Mouse (Mus musculus) bone marrow, adult 2 months (tissue): Measurements from ENCODE around the gene Palm. TPM values are rescaled to one million over a fixed set of nuclear protein-coding genes. Genes with fewer than 3 reads are reported as not detected.

Experiments used
- H3K27ac ChIP-seq: fragments of 200-500 bp; 2 replicates; pipeline ENCODE4 v1.5.1; 2012; ENCODE audit warnings: low read depth, mild to moderate bottlenecking, control low read depth, inconsistent platforms, low read length; ENCODE audit not compliant: control insufficient read depth, poor library complexity, insufficient read depth
- H3K4me1 ChIP-seq: fragments of 200-500 bp; 2 replicates; pipeline ENCODE4 v1.6.1; 2011; ENCODE audit warnings: low read length; ENCODE audit not compliant: control insufficient read depth, insufficient read depth
- H3K4me3 ChIP-seq: fragments of 200-500 bp; replicated peaks from 2 replicates; pipeline ENCODE3; 2011; ENCODE audit warnings: mild to moderate bottlenecking, low read depth, low read length, control low read depth; ENCODE audit not compliant: control insufficient read depth
- CTCF ChIP-seq: fragments of 200-500 bp; IDR thresholded peaks from 2 replicates; pipeline ENCODE4 v1.5.1; 2011; ENCODE audit warnings: low read length, control low read depth; ENCODE audit not compliant: control insufficient read depth, insufficient read depth
- POLR2A ChIP-seq: fragments of 200-500 bp; IDR thresholded peaks from 2 replicates; pipeline ENCODE4 v1.6.1; 2011; ENCODE audit warnings: low read depth, mild to moderate bottlenecking, control low read depth, low read length, borderline replicate concordance; ENCODE audit not compliant: control insufficient read depth
- WGBS: fragments of 180-500 bp; shearing (Covaris S2); methylation state at CpG from one replicate; pipeline ENCODE4 v1.1.7; 2018; 5-methylcytosine and 5-hydroxymethylcytosine counted together
- polyA plus RNA-seq: library from polyadenylated mRNA; stranded (reverse); fragments of >200 nt; gene quantifications from 2 replicates; pipeline ENCODE4 v1.2.4, GENCODE M21; 2011; ENCODE audit warnings: low replicate concordance; ENCODE audit not compliant: missing spikeins, insufficient read depth, insufficient read length

Gene Palm
- 19.7 and 36.1 TPM in 2 replicates for polyA plus RNA-seq

- Histone ChIP-seq H3K4me1 (peaks cover 14% of the 10 kb centered on the region), H3K4me3 (peak within 1 kb of the TSS; percentile 75), H3K27ac (peak within 1 kb of the TSS; percentile 78)
- WGBS = 5% methylated on average over 51 of the region's 51 CpGs
- peak; percentile 86 for TF ChIP-seq CTCF
- no peak for TF ChIP-seq POLR2A
Observed at GRCm38 (mm10) chr10:79793051-79793737, at the start of gene Palm. Gene Palm (plus strand): TSS chr10:79793572.

GRCm38 (mm10) chr10:79743650-79744365, 49.6 kb upstream of the Palm start:
- H3K4me1 ChIP-seq = peaks cover 3% of the 10 kb centered on the region
- no peak for TF ChIP-seq CTCF
- TF ChIP-seq POLR2A = no peak
- H3K4me3 ChIP-seq = no peak overlapping the region
- no peak overlapping the region for H3K27ac ChIP-seq
- 90% methylated on average over 15 of the region's 15 CpGs for WGBS

- WGBS = 90% methylated on average over 3 of the region's 3 CpGs
- no peak for TF ChIP-seq POLR2A
- TF ChIP-seq CTCF = no peak
- Histone ChIP-seq H3K4me1 (peaks cover 3% of the 10 kb centered on the region), H3K27ac (no peak overlapping the region), H3K4me3 (no peak overlapping the region)
Observed at GRCm38 (mm10) chr10:79745411-79745810, 48.0 kb upstream of the Palm start.

- Histone ChIP-seq H3K27ac (no peak within 1 kb of the TSS), H3K4me1 (peaks cover 3% of the 10 kb centered on the region), H3K4me3 (peak within 1 kb of the TSS; percentile 73)
- TF ChIP-seq POLR2A (peak; percentile 64), CTCF (peak; percentile 33; the same call in 1 of the 2 replicates)
- 2% methylated on average over 38 of the region's 38 CpGs for WGBS
Observed at GRCm38 (mm10) chr10:79745898-79746773, 47.2 kb upstream of the Palm start, which contains the start of gene Polrmt. Gene Polrmt (minus strand): TSS chr10:79746581.

- no peak overlapping the region for H3K4me3 ChIP-seq
- no peak for TF ChIP-seq CTCF
- no peak for TF ChIP-seq POLR2A
- WGBS = 16% methylated on average over 6 of the region's 6 CpGs
- H3K27ac ChIP-seq = no peak overlapping the region
- H3K4me1 ChIP-seq = peaks cover 3% of the 10 kb centered on the region
Observed at GRCm38 (mm10) chr10:79746774-79747151, 46.6 kb upstream of the Palm start.

GRCm38 (mm10) chr10:79748496-79748895, 44.9 kb upstream of the Palm start:
- H3K27ac ChIP-seq = no peak overlapping the region
- WGBS = 76% methylated on average over 6 of the region's 6 CpGs
- H3K4me3 ChIP-seq = no peak overlapping the region
- peaks cover 3% of the 10 kb centered on the region for H3K4me1 ChIP-seq
- TF ChIP-seq CTCF (no peak), POLR2A (no peak)

GRCm38 (mm10) chr10:79754856-79755516, 38.4 kb upstream of the Palm start, which contains the start of gene Fgf22:
Gene Fgf22 (plus strand): TSS chr10:79755076.
- no peak within 1 kb of the TSS; the same call in 1 of the 2 replicates for H3K27ac ChIP-seq
- H3K4me1 ChIP-seq = no peaks in the 10 kb centered on the region
- 8% methylated on average over 36 of the region's 36 CpGs for WGBS
- TF ChIP-seq CTCF (no peak), POLR2A (no peak)
- H3K4me3 ChIP-seq = no peak within 1 kb of the TSS

GRCm38 (mm10) chr10:79755854-79756253, 37.5 kb upstream of the Palm start:
- TF ChIP-seq POLR2A (no peak), CTCF (no peak)
- H3K27ac ChIP-seq = no peak overlapping the region
- WGBS = 77% methylated on average over 3 of the region's 3 CpGs
- no peaks in the 10 kb centered on the region for H3K4me1 ChIP-seq
- H3K4me3 ChIP-seq = no peak overlapping the region
